Mouse (Mus musculus): ENCODE data around the gene Mettl7a2. TPM values are rescaled to one million over a fixed set of nuclear protein-coding genes. Genes with fewer than 3 reads are reported as not detected.
A peak's percentile ranks its signal among the peaks of the same experiment; 100 is the strongest.
"Not testable (repeated sequence)": the region's sequence is repeated elsewhere in the genome, so short reads cannot be mapped to it uniquely, and the experiment has no call there.

Gene Mettl7a2
- total RNA-seq, 2 experiments from 2014 or later = 0.37 to 0.55 TPM

GRCm38 (mm10) chr15:100337328-100337727 lies 15.7 kb upstream of the Mettl7a2 start:
- DNase-seq (ENCODE audit: low spot score in 2 of 2) = not testable (repeated sequence)

- DNase-seq (ENCODE audit: low spot score in 2 of 2) = peak in 1 of 2 experiments; percentile 30
Measured at GRCm38 (mm10) chr15:100337847-100338246, 15.2 kb upstream of the Mettl7a2 start.

- not testable (repeated sequence) for DNase-seq (ENCODE audit: low spot score in 2 of 2)
Measured at GRCm38 (mm10) chr15:100341314-100341980, 11.6 kb upstream of the Mettl7a2 start.

GRCm38 (mm10) chr15:100345484-100345883 lies 7.5 kb upstream of the Mettl7a2 start:
- DNase-seq (ENCODE audit: low spot score in 2 of 2) = no peak

- no peak for DNase-seq (ENCODE audit: low spot score in 2 of 2)
Measured at GRCm38 (mm10) chr15:100346761-100347160, 6.2 kb upstream of the Mettl7a2 start.

GRCm38 (mm10) chr15:100349496-100349895 lies 3.5 kb upstream of the Mettl7a2 start:
- no peak for DNase-seq (ENCODE audit: low spot score in 2 of 2)

GRCm38 (mm10) chr15:100351501-100352060 lies 1.4 kb upstream of the Mettl7a2 start:
- no peak for DNase-seq (ENCODE audit: low spot score in 2 of 2)

GRCm38 (mm10) chr15:100353399-100353798 lies 399 bp downstream of the Mettl7a2 start:
- not testable (repeated sequence) for DNase-seq (ENCODE audit: low spot score in 2 of 2)

GRCm38 (mm10) chr15:100355876-100356275 lies 2.9 kb downstream of the Mettl7a2 start:
- DNase-seq (ENCODE audit: low spot score in 2 of 2) = no peak

- DNase-seq (ENCODE audit: low spot score in 2 of 2) = no peak
Measured at GRCm38 (mm10) chr15:100364242-100364641, 11.2 kb downstream of the Mettl7a2 start, which contains the start of gene Higd1c. Higd1c (plus strand) TSS chr15:100364542.

GRCm38 (mm10) chr15:100365967-100366366 lies 13.0 kb downstream of the Mettl7a2 start:
- not testable (repeated sequence) for DNase-seq (ENCODE audit: low spot score in 2 of 2)

GRCm38 (mm10) chr15:100367119-100367518 lies 14.1 kb downstream of the Mettl7a2 start:
- no peak for DNase-seq (ENCODE audit: low spot score in 2 of 2)

- peak; percentile 65 to 78 for DNase-seq (ENCODE audit: low spot score in 2 of 2)
Measured at GRCm38 (mm10) chr15:100375066-100375465, 22.1 kb downstream of the Mettl7a2 start.

- DNase-seq (ENCODE audit: low spot score in 2 of 2) = peak; percentile 43 to 66
Measured at GRCm38 (mm10) chr15:100377847-100378505, 25.0 kb downstream of the Mettl7a2 start.

GRCm38 (mm10) chr15:100379658-100380057 lies 26.7 kb downstream of the Mettl7a2 start:
- DNase-seq (ENCODE audit: low spot score in 2 of 2) = no peak

- DNase-seq (ENCODE audit: low spot score in 2 of 2) = no peak
Measured at GRCm38 (mm10) chr15:100380104-100380503, 27.1 kb downstream of the Mettl7a2 start.

GRCm38 (mm10) chr15:100385705-100386104 lies 32.7 kb downstream of the Mettl7a2 start:
- no peak for DNase-seq (ENCODE audit: low spot score in 2 of 2)

GRCm38 (mm10) chr15:100387544-100388223 lies 34.7 kb downstream of the Mettl7a2 start:
- no peak for DNase-seq (ENCODE audit: low spot score in 2 of 2)

- DNase-seq (ENCODE audit: low spot score in 2 of 2) = no peak
Measured at GRCm38 (mm10) chr15:100388224-100388835, 35.3 kb downstream of the Mettl7a2 start.

- no peak for DNase-seq (ENCODE audit: low spot score in 2 of 2)
Measured at GRCm38 (mm10) chr15:100388886-100389285, 35.9 kb downstream of the Mettl7a2 start.

GRCm38 (mm10) chr15:100391066-100391465 lies 38.1 kb downstream of the Mettl7a2 start:
- no peak for DNase-seq (ENCODE audit: low spot score in 2 of 2)

All from layer of hippocampus, postnatal 14 days (tissue).